Mouse (Mus musculus) gastrocnemius, adult 18-20 months (tissue): Measurements from ENCODE around the gene Rdh8. TPM values are rescaled to one million over a fixed set of nuclear protein-coding genes. Genes with fewer than 3 reads are reported as not detected.

Experiments
- DNase-seq: peaks from one replicate; pipeline ENCODE4 v3.0.0; 2021; ENCODE audit warnings: low spot score
- long read RNA-seq, 2 experiments: library from polyadenylated mRNA; stranded (forward); transcript quantifications; one replicate each; pipeline ENCODE4 v2.0.0; 2021
- total RNA-seq, 2 experiments: library from RNA; stranded (reverse); gene quantifications; 2 replicates each; pipeline ENCODE4 v1.2.3; 2021

Gene Rdh8
- total RNA-seq = 1 to 10 TPM in 1 of 2 experiments, under 1 TPM in 1; 0.48 to 1.7 TPM
- long read RNA-seq, experiment 1 = 0 reads
- long read RNA-seq, experiment 2 = 0 reads

GRCm38 (mm10) chr9:20818236-20818635, at the start of gene Rdh8:
Rdh8 (plus strand) TSS chr9:20818503.
- DNase-seq = no peak

- DNase-seq = no peak
Measured at GRCm38 (mm10) chr9:20781286-20781685, 37.0 kb upstream of the Rdh8 start.

- no peak for DNase-seq
Measured at GRCm38 (mm10) chr9:20785055-20785454, 33.2 kb upstream of the Rdh8 start.

GRCm38 (mm10) chr9:20787992-20788391, 30.3 kb upstream of the Rdh8 start:
- no peak for DNase-seq

- no peak for DNase-seq
Measured at GRCm38 (mm10) chr9:20789651-20790050, 28.7 kb upstream of the Rdh8 start.

- no peak for DNase-seq
Measured at GRCm38 (mm10) chr9:20790345-20790744, 28.0 kb upstream of the Rdh8 start.

GRCm38 (mm10) chr9:20794108-20794806, 24.0 kb upstream of the Rdh8 start:
- DNase-seq = peak; percentile 63

GRCm38 (mm10) chr9:20804266-20805158, 13.8 kb upstream of the Rdh8 start:
- peak; percentile 78 for DNase-seq

GRCm38 (mm10) chr9:20805159-20805495, 13.2 kb upstream of the Rdh8 start:
- peak; percentile 87 for DNase-seq

- DNase-seq = no peak
Measured at GRCm38 (mm10) chr9:20805706-20806105, 12.6 kb upstream of the Rdh8 start.

GRCm38 (mm10) chr9:20810271-20810670, 8.0 kb upstream of the Rdh8 start:
- peak; percentile 64 for DNase-seq

- peak; percentile 52 for DNase-seq
Measured at GRCm38 (mm10) chr9:20810773-20811172, 7.5 kb upstream of the Rdh8 start.

GRCm38 (mm10) chr9:20812537-20813271, 5.6 kb upstream of the Rdh8 start:
- DNase-seq = peak; percentile 65

GRCm38 (mm10) chr9:20814521-20815272, 3.6 kb upstream of the Rdh8 start, which contains the start of gene Col5a3:
Col5a3 (minus strand) TSS chr9:20815067.
- DNase-seq = peak; percentile 83

GRCm38 (mm10) chr9:20820001-20820400, 1.7 kb downstream of the Rdh8 start:
- no peak for DNase-seq

- DNase-seq = no peak
Measured at GRCm38 (mm10) chr9:20822821-20823220, 4.5 kb downstream of the Rdh8 start.

GRCm38 (mm10) chr9:20825781-20826180, 7.5 kb downstream of the Rdh8 start:
- peak; percentile 39 for DNase-seq

- no peak for DNase-seq
Measured at GRCm38 (mm10) chr9:20828127-20828526, 9.8 kb downstream of the Rdh8 start.

- DNase-seq = peak; percentile 98
Measured at GRCm38 (mm10) chr9:20830901-20831643, 12.8 kb downstream of the Rdh8 start.

- no peak for DNase-seq
Measured at GRCm38 (mm10) chr9:20834881-20835280, 16.6 kb downstream of the Rdh8 start.
